Mouse (Mus musculus) kidney, postnatal 14 days (tissue): Measurements from ENCODE around the gene Pnpla5.
"Not testable (repeated sequence)": the region's sequence is repeated elsewhere in the genome, so short reads cannot be mapped to it uniquely, and the experiment has no call there.

ENCODE experiments used
- DNase-seq: peaks from one replicate; pipeline ENCODE4 v3.0.0; 2022; ENCODE audit warnings: mixed read lengths

Pnpla5 gene

GRCm38 (mm10) chr15:84123075-84123474 lies at the start of gene Pnpla5:
Gene Pnpla5, minus strand, starts transcription at chr15:84123175.
- DNase-seq, result no peak

GRCm38 (mm10) chr15:84171166-84171565 lies 48.2 kb upstream of the Pnpla5 start:
- DNase-seq, result no peak

- no peak for DNase-seq
These were observed 46.5 kb upstream of the Pnpla5 start for GRCm38 (mm10) chr15:84169511-84169910.

- peak; percentile 60 for DNase-seq
These were observed 45.5 kb upstream of the Pnpla5 start for GRCm38 (mm10) chr15:84168170-84169161.

GRCm38 (mm10) chr15:84167600-84167999 lies 44.6 kb upstream of the Pnpla5 start, which contains the start of gene Pnpla3:
Gene Pnpla3, plus strand, starts transcription at chr15:84167837.
- DNase-seq, result peak; percentile 97

GRCm38 (mm10) chr15:84166818-84167217 lies 43.8 kb upstream of the Pnpla5 start:
- DNase-seq, result no peak

GRCm38 (mm10) chr15:84161871-84162270 lies 38.9 kb upstream of the Pnpla5 start:
- DNase-seq, result no peak

- DNase-seq, result not testable (repeated sequence)
These were observed 34.6 kb upstream of the Pnpla5 start for GRCm38 (mm10) chr15:84157530-84157929.

- DNase-seq, result no peak
These were observed 33.2 kb upstream of the Pnpla5 start for GRCm38 (mm10) chr15:84156158-84156557.

GRCm38 (mm10) chr15:84140929-84141328 lies 18.0 kb upstream of the Pnpla5 start:
- no peak for DNase-seq

- DNase-seq, result no peak
These were observed 17.1 kb upstream of the Pnpla5 start for GRCm38 (mm10) chr15:84140109-84140508.

- no peak for DNase-seq
These were observed 16.6 kb upstream of the Pnpla5 start for GRCm38 (mm10) chr15:84139592-84140005.

- no peak for DNase-seq
These were observed 13.8 kb upstream of the Pnpla5 start for GRCm38 (mm10) chr15:84136473-84137415.

GRCm38 (mm10) chr15:84135472-84135871 lies 12.5 kb upstream of the Pnpla5 start:
- no peak for DNase-seq

GRCm38 (mm10) chr15:84133440-84133839 lies 10.5 kb upstream of the Pnpla5 start:
- DNase-seq, result no peak

GRCm38 (mm10) chr15:84131971-84132370 lies 9.0 kb upstream of the Pnpla5 start:
- no peak for DNase-seq

GRCm38 (mm10) chr15:84131096-84131786 lies 8.3 kb upstream of the Pnpla5 start:
- peak; percentile 29 for DNase-seq

- no peak for DNase-seq
These were observed 3.9 kb upstream of the Pnpla5 start for GRCm38 (mm10) chr15:84126871-84127270.

- DNase-seq, result no peak
These were observed 3.5 kb upstream of the Pnpla5 start for GRCm38 (mm10) chr15:84126447-84126846.

GRCm38 (mm10) chr15:84124086-84124485 lies 1.1 kb upstream of the Pnpla5 start:
- no peak for DNase-seq

- DNase-seq, result no peak
These were observed 1.9 kb downstream of the Pnpla5 start for GRCm38 (mm10) chr15:84121036-84121435.

- no peak for DNase-seq
These were observed 2.4 kb downstream of the Pnpla5 start for GRCm38 (mm10) chr15:84120612-84121011.
